9 mouse cellular contexts compared by ENCODE assay signal in the genomic region with DNA sequence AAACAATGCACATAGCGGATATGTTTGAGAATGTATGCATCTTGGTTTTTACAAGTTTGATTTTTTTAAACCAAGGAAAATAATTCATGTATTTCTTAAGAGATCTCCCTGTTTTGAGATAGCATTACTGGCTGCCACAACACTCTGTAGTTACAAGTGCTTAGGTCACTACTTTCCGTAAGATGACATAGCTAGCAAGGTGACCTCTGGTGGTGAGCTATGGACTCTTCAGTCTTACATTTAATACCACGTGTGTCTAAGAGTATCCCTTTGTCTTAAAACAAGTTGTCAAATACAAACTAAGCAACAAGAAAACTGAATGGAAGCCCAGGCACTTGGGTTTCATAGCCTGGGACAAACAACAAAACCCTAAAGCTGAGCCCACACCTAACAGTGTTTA. TPM values are rescaled to one million over a fixed set of nuclear protein-coding genes. Genes with fewer than 3 reads are reported as not detected.
DNase-seq lines count a peak whose midpoint lies in the region; ATAC-seq lines count a peak whose summit lies in the region.
"Had no signal": no experiment of that assay in that cellular context is flagged by ENCODE, and none has a peak within 500 bp of the region (broad histone marks: within the 10 kb centered on the region; RNA-seq: fewer than 3 reads in every experiment).

No protein-coding gene starts in this region.

- no peak overlapping the region for H3K9ac ChIP-seq in neural tube, embryonic 11.5 days (ENCODE audit: low read length)
- H3K9ac ChIP-seq in hindbrain, embryonic 16.5 days (ENCODE audit: low read depth, low read length), result no peak overlapping the region
- H3K9ac ChIP-seq: embryonic facial prominence, embryonic 15.5 days had no signal

- H3K27ac ChIP-seq in neural tube, embryonic 11.5 days (ENCODE audit: low read depth, low read length), result no peak overlapping the region
- H3K27ac ChIP-seq in hindbrain, embryonic 16.5 days (ENCODE audit: low read depth, low read length), result no peak overlapping the region
- H3K27ac ChIP-seq: embryonic facial prominence, embryonic 15.5 days had no signal

- no peak overlapping the region for H3K4me3 ChIP-seq in neural tube, embryonic 11.5 days (ENCODE audit: low read depth, low read length)
- H3K4me3 ChIP-seq in hindbrain, embryonic 16.5 days (ENCODE audit: low read length), result no peak overlapping the region
- H3K4me3 ChIP-seq: embryonic facial prominence, embryonic 15.5 days had no signal

- no peaks in the 10 kb centered on the region for H3K4me1 ChIP-seq in neural tube, embryonic 11.5 days (ENCODE audit: control insufficient read depth, insufficient read depth, low read length)
- no peaks in the 10 kb centered on the region for H3K4me1 ChIP-seq in hindbrain, embryonic 16.5 days (ENCODE audit: control insufficient read depth, insufficient read depth, low read depth, low read length)
- H3K4me1 ChIP-seq: embryonic facial prominence, embryonic 15.5 days had no signal

- no peaks in the 10 kb centered on the region for H3K27me3 ChIP-seq in neural tube, embryonic 11.5 days (ENCODE audit: control insufficient read depth, insufficient read depth, low read length)
- no peaks in the 10 kb centered on the region for H3K27me3 ChIP-seq in hindbrain, embryonic 16.5 days (replicated peaks; ENCODE audit: control insufficient read depth, insufficient read depth, low read length)
- H3K27me3 ChIP-seq: embryonic facial prominence, embryonic 15.5 days had no signal

- peak; percentile 27 for DNase-seq in CD4-positive, CD25-positive, alpha-beta regulatory T cell, adult 2 months (ENCODE audit: low read depth, low spot score)
- peak; percentile 34 for DNase-seq in neural tube, embryonic 11.5 days (ENCODE audit: low spot score)
- no peak for DNase-seq in neural tube, embryonic 10.5 days (ENCODE audit: extremely low spot score, low spot score)
- peak; percentile 62 for DNase-seq in lung, postnatal 25 days (ENCODE audit: low spot score)
- DNase-seq in spleen, postnatal 14 days (ENCODE audit: low spot score in 2 of 2), result no peak
- no peak for DNase-seq in adrenal gland, postnatal 25 days

- WGBS in neural tube, embryonic 11.5 days, result 68% methylated on average over 3 of the region's 3 CpGs
- WGBS in hindbrain, embryonic 16.5 days, result 47% methylated on average over 3 of the region's 3 CpGs

- ATAC-seq in CD4-positive, CD25-positive, alpha-beta regulatory T cell, adult 4 months, result no peak
- no peak for ATAC-seq in neural tube, embryonic 11.5 days (ENCODE audit: insufficient read depth, low FRiP score, low TSS enrichment)
- ATAC-seq in hindbrain, embryonic 16.5 days, result peak; percentile 89

- H3K9me3 ChIP-seq in neural tube, embryonic 11.5 days (ENCODE audit: control insufficient read depth, low read length), result no peaks in the 10 kb centered on the region
- no peaks in the 10 kb centered on the region for H3K9me3 ChIP-seq in hindbrain, embryonic 16.5 days (ENCODE audit: control insufficient read depth, low read length)
- H3K9me3 ChIP-seq: embryonic facial prominence, embryonic 15.5 days had no signal

- H3K4me2 ChIP-seq in neural tube, embryonic 11.5 days (ENCODE audit: low read depth), result no peak overlapping the region
- no peak overlapping the region for H3K4me2 ChIP-seq in hindbrain, embryonic 16.5 days (ENCODE audit: low read length)
- H3K4me2 ChIP-seq: embryonic facial prominence, embryonic 15.5 days had no signal

- H3K36me3 ChIP-seq in neural tube, embryonic 11.5 days (ENCODE audit: control insufficient read depth, insufficient read depth, low read length), result no peaks in the 10 kb centered on the region; the same call in 1 of the 2 replicates
- peaks cover 11% of the 10 kb centered on the region for H3K36me3 ChIP-seq in hindbrain, embryonic 16.5 days (ENCODE audit: control insufficient read depth, insufficient read depth, low read length)

RNA-seq across cellular contexts. Expression of gene Usp38, which starts 22.8 kb away (rescaled TPM):
- polyA plus RNA-seq in CD4-positive, CD25-positive, alpha-beta regulatory T cell, adult 4 months (2017; shearing (Covaris generic)), result 10 to 100 TPM; 22.5 to 24.2 TPM
- polyA plus RNA-seq in neural tube, embryonic 11.5 days (2014; fragmentation: Nextera tagmentation; extraction: Ambion mirVana), result 29.8 and 32.0 TPM in 2 replicates
- 15.0 and 17.1 TPM in 2 replicates for polyA plus RNA-seq in hindbrain, embryonic 16.5 days (2015; fragmentation: Nextera tagmentation; extraction: Ambion mirVana)
- 22.5 and 24.7 TPM in 2 replicates for total RNA-seq in adrenal gland, postnatal 25 days (2021)

Comparison
In these comparisons a context has a peak if more than half of its experiments do, and no peak if none do; other contexts are left out.
1. DNase-seq: peak in CD4-positive, CD25-positive, alpha-beta regulatory T cell, adult 2 months (single experiment), neural tube, embryonic 11.5 days (single experiment) and lung, postnatal 25 days (single experiment); none in neural tube, embryonic 10.5 days (single experiment), spleen, postnatal 14 days (0 of 2) and adrenal gland, postnatal 25 days (single experiment).